Mouse (Mus musculus) heart, postnatal 0 days (tissue): Measurements from ENCODE around the gene Rps11.
"Not testable (repeated sequence)": the region's sequence is repeated elsewhere in the genome, so short reads cannot be mapped to it uniquely, and the experiment has no call there.

Experiments
- CTCF ChIP-seq: IDR thresholded peaks from 2 replicates; pipeline ENCODE4 v1.5.1; 2016; ENCODE audit warnings: antibody characterized with exemption, control low read depth, low read depth
- EP300 ChIP-seq: IDR thresholded peaks from 2 replicates; pipeline ENCODE4 v1.6.1; 2016; ENCODE audit warnings: antibody characterized with exemption, low read depth

GRCm38 (mm10) chr7:45095965-45096364, 28.3 kb downstream of the Rps11 start:
- TF ChIP-seq CTCF, EP300: not testable (repeated sequence)
